Mouse (Mus musculus) kidney, postnatal 0 days (tissue): Measurements from ENCODE around the gene Fkbp8. TPM values are rescaled to one million over a fixed set of nuclear protein-coding genes. Genes with fewer than 3 reads are reported as not detected.

ENCODE experiments used
- ATAC-seq: fragments of 200-750 bp; cut with Nextera tagmentation; replicated peaks from 2 replicates; pipeline ENCODE4 v1.8.0; 2017; ENCODE audit warnings: low read depth, moderate number of reproducible peaks, moderate TSS enrichment, moderate library complexity; ENCODE audit not compliant: low FRiP score
- DNase-seq: peaks from one replicate; pipeline ENCODE4 v3.0.0-alpha.2; 2016; ENCODE audit warnings: low spot score
- H3K27ac ChIP-seq: fragments of 300-500 bp; sonication (generic); 2 replicates; pipeline ENCODE4 v1.5.1; 2014; ENCODE audit warnings: mild to moderate bottlenecking
- H3K27me3 ChIP-seq: fragments of 300-500 bp; sonication (generic); 2 replicates; pipeline ENCODE4 v1.6.1; 2014; ENCODE audit warnings: low read length, mixed read lengths; ENCODE audit not compliant: insufficient read depth
- H3K36me3 ChIP-seq: fragments of 300-500 bp; sonication (generic); 2 replicates; pipeline ENCODE4 v1.6.1; 2014; ENCODE audit warnings: low read length, mixed read lengths; ENCODE audit not compliant: insufficient read depth
- H3K4me1 ChIP-seq: fragments of 300-500 bp; sonication (generic); replicated peaks from 2 replicates; pipeline ENCODE4 v1.6.1; 2014; ENCODE audit warnings: antibody characterized with exemption, low read length, mixed read lengths; ENCODE audit not compliant: insufficient read depth
- H3K4me2 ChIP-seq: fragments of 300-500 bp; sonication (generic); 2 replicates; pipeline ENCODE4 v1.6.1; 2014; ENCODE audit warnings: mild to moderate bottlenecking, low read length, moderate library complexity, mixed read lengths
- H3K4me3 ChIP-seq: fragments of 300-500 bp; sonication (generic); replicated peaks from 2 replicates; pipeline ENCODE4 v1.5.1; 2014; ENCODE audit warnings: low read depth, low read length
- H3K9ac ChIP-seq: fragments of 300-500 bp; sonication (generic); 2 replicates; pipeline ENCODE4 v1.6.1; 2014; ENCODE audit warnings: low read depth, low read length
- H3K9me3 ChIP-seq: fragments of 300-500 bp; sonication (generic); replicated peaks from 2 replicates; pipeline ENCODE4 v1.6.1; 2016; ENCODE audit warnings: low read length, inconsistent platforms, mixed read lengths
- CTCF ChIP-seq: IDR thresholded peaks from 2 replicates; pipeline ENCODE4 v1.5.1; 2016; ENCODE audit warnings: antibody characterized with exemption, low read depth, mild to moderate bottlenecking, moderate library complexity
- WGBS: fragments of 180-500 bp; shearing (Covaris S2); extraction: QIAGEN DNeasy Blood & Tissue Kit; methylation state at CpG from one replicate; pipeline ENCODE4 v1.1.7; 2014; 5-methylcytosine and 5-hydroxymethylcytosine counted together
- polyA plus RNA-seq: library from polyadenylated mRNA; unstranded; fragments of >200 nt; fragmentation: Nextera tagmentation; extraction: Ambion mirVana; gene quantifications from 2 replicates; pipeline ENCODE4 v1.2.1, GENCODE M21; 2015

The Fkbp8 gene
- polyA plus RNA-seq, 1 experiment from 2014 or later: 249 TPM

GRCm38 (mm10) chr8:70551558-70552161 is 24.1 kb downstream of the Fkbp8 start:
- Histone ChIP-seq H3K9me3 (no peaks in the 10 kb centered on the region), H3K4me3 (no peak overlapping the region), H3K27me3 (no peaks in the 10 kb centered on the region), H3K36me3 (no peaks in the 10 kb centered on the region), H3K4me1 (peaks cover 18% of the 10 kb centered on the region; the same call in 1 of the 2 replicates), H3K9ac (no peak overlapping the region), H3K4me2 (no peak overlapping the region), H3K27ac (no peak overlapping the region)
- DNase-seq (no peak), ATAC-seq (no peak)
- WGBS: 53% methylated on average over 3 of the region's 3 CpGs
- TF ChIP-seq CTCF: no peak

- no peak for ATAC-seq
- H3K27ac ChIP-seq: no peak overlapping the region
- H3K4me2 ChIP-seq: no peak overlapping the region
- WGBS: 34% methylated on average over 1 of the region's 1 CpGs
- H3K27me3 ChIP-seq: no peaks in the 10 kb centered on the region
- TF ChIP-seq CTCF: no peak
- H3K4me3 ChIP-seq: no peak overlapping the region
- no peaks in the 10 kb centered on the region for H3K9me3 ChIP-seq
- no peak overlapping the region for H3K9ac ChIP-seq
- H3K4me1 ChIP-seq: peaks cover 18% of the 10 kb centered on the region; the same call in 1 of the 2 replicates
- no peak for DNase-seq
- H3K36me3 ChIP-seq: no peaks in the 10 kb centered on the region
These were observed 25.3 kb downstream of the Fkbp8 start for GRCm38 (mm10) chr8:70552836-70553235.

GRCm38 (mm10) chr8:70553740-70554139 is 26.2 kb downstream of the Fkbp8 start:
- Histone ChIP-seq H3K9me3 (no peaks in the 10 kb centered on the region), H3K4me1 (peaks cover 13% of the 10 kb centered on the region; the same call in 1 of the 2 replicates), H3K27ac (no peak overlapping the region), H3K27me3 (no peaks in the 10 kb centered on the region), H3K4me2 (no peak overlapping the region), H3K4me3 (no peak overlapping the region), H3K9ac (no peak overlapping the region), H3K36me3 (no peaks in the 10 kb centered on the region)
- DNase-seq (no peak), ATAC-seq (no peak)
- no peak for TF ChIP-seq CTCF

GRCm38 (mm10) chr8:70555079-70555747 is 27.7 kb downstream of the Fkbp8 start:
- no peak overlapping the region for H3K9ac ChIP-seq
- WGBS: 88% methylated on average over 4 of the region's 4 CpGs
- H3K27me3 ChIP-seq: no peaks in the 10 kb centered on the region
- DNase-seq (no peak), ATAC-seq (no peak)
- no peak overlapping the region for H3K27ac ChIP-seq
- no peak overlapping the region for H3K4me3 ChIP-seq
- peaks cover 14% of the 10 kb centered on the region for H3K4me1 ChIP-seq
- H3K4me2 ChIP-seq: no peak overlapping the region
- no peaks in the 10 kb centered on the region for H3K36me3 ChIP-seq
- TF ChIP-seq CTCF: no peak
- no peaks in the 10 kb centered on the region for H3K9me3 ChIP-seq

- H3K27me3 ChIP-seq: no peaks in the 10 kb centered on the region
- H3K9me3 ChIP-seq: no peaks in the 10 kb centered on the region
- no peaks in the 10 kb centered on the region for H3K36me3 ChIP-seq
- ATAC-seq: no peak
- TF ChIP-seq CTCF: peak; percentile 55; the same call in 1 of the 2 replicates
- no peak overlapping the region; the same call in 1 of the 2 replicates for H3K27ac ChIP-seq
- 0 out of 2 replicates have a peak overlapping the region, but pooled peaks have one; percentile 35 for H3K9ac ChIP-seq
- no peak for DNase-seq
- 68% methylated on average over 4 of the region's 4 CpGs for WGBS
- H3K4me1 ChIP-seq: peaks cover 26% of the 10 kb centered on the region
- H3K4me2 ChIP-seq: no peak overlapping the region
- no peak overlapping the region for H3K4me3 ChIP-seq
These were observed 30.8 kb downstream of the Fkbp8 start for GRCm38 (mm10) chr8:70558334-70558733.

- TF ChIP-seq CTCF: peak; percentile 54
- peaks cover 20% of the 10 kb centered on the region for H3K4me1 ChIP-seq
- 78% methylated on average over 3 of the region's 3 CpGs for WGBS
- H3K4me3 ChIP-seq: no peak overlapping the region
- no peaks in the 10 kb centered on the region for H3K9me3 ChIP-seq
- no peak overlapping the region for H3K27ac ChIP-seq
- no peak for DNase-seq
- no peak overlapping the region for H3K4me2 ChIP-seq
- ATAC-seq: no peak
- no peaks in the 10 kb centered on the region for H3K27me3 ChIP-seq
- H3K9ac ChIP-seq: no peak overlapping the region
- H3K36me3 ChIP-seq: no peaks in the 10 kb centered on the region
These were observed 31.5 kb downstream of the Fkbp8 start for GRCm38 (mm10) chr8:70558983-70559382.
